Mouse (Mus musculus): ENCODE measurements at regions not wholly inside any gene's neighbourhood (a gene's known extent, or its start where the extent isn't known, plus 50 kb on each side); places are given as distances from the start of the nearest gene placed in this dataset.

DNA sequence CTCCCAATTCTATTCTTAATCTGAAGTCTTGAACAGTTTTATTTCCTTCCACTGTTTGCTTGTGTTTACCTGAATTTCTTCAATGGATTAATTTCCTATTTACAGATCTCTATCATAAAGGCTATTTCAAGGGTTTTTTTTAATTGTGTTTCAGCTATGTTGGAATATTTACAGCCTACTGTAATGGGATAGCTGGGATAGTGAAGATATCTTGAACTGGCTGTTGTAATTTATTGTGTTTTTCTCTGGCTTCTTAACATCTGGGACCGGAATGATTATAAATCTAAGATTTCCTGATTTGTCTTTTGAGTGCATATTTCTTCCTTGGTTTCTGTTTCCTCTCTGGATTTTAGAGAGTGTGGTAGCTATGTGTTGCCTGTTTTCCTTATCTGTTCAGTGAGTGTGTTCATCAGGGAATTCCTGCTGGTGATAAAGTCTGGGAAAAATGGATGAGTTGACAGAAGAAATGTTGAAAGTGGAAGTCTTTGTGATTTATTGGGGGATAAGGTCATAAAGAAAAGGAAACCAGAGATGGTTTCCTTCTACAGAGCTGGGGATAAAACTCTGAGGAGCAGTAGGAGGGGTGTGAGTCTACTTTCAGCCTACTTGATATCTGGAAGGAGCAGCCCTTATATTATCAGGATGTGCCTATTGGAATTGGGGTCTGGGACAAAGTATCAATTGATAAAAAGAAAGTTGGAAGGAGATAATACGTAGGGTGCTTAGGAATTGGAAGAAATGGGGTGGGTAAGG, 640.5 kb upstream of the Nrxn1 start:
- no peak for TF ChIP-seq MYOG (IDR thresholded peaks at IDR 0.05; ENCODE audit: control insufficient read depth in 1 of 3, insufficient read depth in 1 of 3, insufficient read length in 2 of 3, low read depth in 2 of 3)
- no peak for TF ChIP-seq TCF12 (IDR thresholded peaks at IDR 0.05; ENCODE audit: insufficient read depth, poor library complexity, severe bottlenecking)
- TF ChIP-seq POLR2A (IDR thresholded peaks at IDR 0.05; ENCODE audit: insufficient read length, low read depth) = no peak
- TF ChIP-seq E2F4 (IDR thresholded peaks at IDR 0.05; ENCODE audit: insufficient read depth) = no peak
- no peak for TF ChIP-seq MAX (IDR thresholded peaks at IDR 0.05; ENCODE audit: low read depth)
- TF ChIP-seq MYOD1 (IDR thresholded peaks at IDR 0.05; ENCODE audit: control insufficient read depth in 1 of 3, insufficient read length in 2 of 3, low read depth in 2 of 3) = no peak
- no peak for TF ChIP-seq TCF3 (IDR thresholded peaks at IDR 0.05; ENCODE audit: insufficient read length, low read depth)
- no peak for TF ChIP-seq USF1 (IDR thresholded peaks at IDR 0.05; ENCODE audit: low read depth)
